Mouse (Mus musculus): ENCODE data around the gene Pld2. TPM values are rescaled to one million over a fixed set of nuclear protein-coding genes. Genes with fewer than 3 reads are reported as not detected.

The Pld2 gene
- polyA plus RNA-seq, 2 experiments = 1.3 to 1.9 TPM

DNA sequence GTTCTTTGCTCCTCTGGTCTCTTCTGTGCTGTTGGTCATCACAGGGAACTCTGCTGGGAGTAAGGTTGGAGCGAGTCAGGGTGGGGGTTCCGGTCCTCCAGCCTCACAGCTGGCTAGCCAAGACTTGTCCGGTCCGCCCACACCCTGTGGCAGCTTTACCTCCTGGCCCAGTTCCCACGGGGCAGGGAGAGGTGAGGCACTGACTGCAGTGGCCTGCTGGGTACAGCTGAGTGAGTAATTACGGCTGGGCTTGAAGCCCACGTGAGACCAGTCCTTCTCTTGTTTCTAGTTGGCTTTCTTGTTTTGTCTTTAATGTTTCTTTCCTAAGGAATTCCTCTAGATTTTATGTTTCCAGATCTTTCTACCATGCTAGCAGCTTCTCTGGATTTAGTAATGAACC is 45.6 kb downstream of the Pld2 start:
- Histone ChIP-seq H3K4me2 (ENCODE audit: low read depth) (no peak overlapping the region), H3K9me3 (ENCODE audit: control insufficient read depth, low read length) (no peaks in the 10 kb centered on the region), H3K9ac (replicated peaks) (no peak overlapping the region), H3K27ac (no peak overlapping the region), H3K36me3 (replicated peaks; ENCODE audit: control insufficient read depth, insufficient read depth, low read depth) (no peaks in the 10 kb centered on the region), H3K27me3 (ENCODE audit: control insufficient read depth, insufficient read depth, low read length) (no peaks in the 10 kb centered on the region), H3K4me3 (ENCODE audit: insufficient read depth in 1 of 2, low read depth in 2 of 2, low read length in 2 of 2) (no peak overlapping the region), H3K4me1 (replicated peaks; ENCODE audit: control insufficient read depth in 2 of 2, insufficient read depth in 2 of 2, low read length in 1 of 2) (peaks cover 0 to 10% of the 10 kb centered on the region in 2 experiments; a peak in 2 of 4 replicates)
- WGBS (ENCODE audit: insufficient replicate concordance) = 67% methylated on average over 7 of the region's 7 CpGs
- ATAC-seq (ENCODE audit: insufficient read depth) (no peak), DNase-seq (ENCODE audit: low read depth in 3 of 3, low spot score in 3 of 3) (no peak)
- TF ChIP-seq CTCF (IDR thresholded peaks at IDR 0.05; ENCODE audit: low read depth) = no peak
- no peak for TF ChIP-seq EP300 (IDR thresholded peaks at IDR 0.05; ENCODE audit: low read depth)

DNA sequence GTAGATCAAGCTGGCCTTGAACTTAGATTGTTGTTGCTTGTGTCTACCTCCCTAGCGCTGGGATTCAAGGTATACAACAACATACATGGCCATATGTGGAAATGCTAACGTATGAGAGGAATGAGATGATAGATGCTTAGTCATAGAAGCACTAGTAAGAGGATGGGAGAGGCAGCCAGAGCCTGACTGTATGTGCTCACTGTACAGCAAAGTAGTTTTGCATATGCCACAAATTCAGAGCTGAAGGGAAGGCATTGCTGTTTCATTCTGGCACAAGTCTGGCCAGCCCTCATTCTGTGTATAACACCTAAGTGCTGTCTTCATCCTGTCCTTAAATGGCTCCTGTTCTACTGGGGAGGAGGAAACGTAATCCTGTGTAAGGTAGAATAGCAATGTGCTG is 46.4 kb downstream of the Pld2 start:
- ATAC-seq (ENCODE audit: insufficient read depth) = no peak
- H3K27me3 ChIP-seq (ENCODE audit: control insufficient read depth, insufficient read depth, low read length) = no peaks in the 10 kb centered on the region
- WGBS (ENCODE audit: insufficient replicate concordance) = 63% methylated on average over 3 of the region's 3 CpGs

DNA sequence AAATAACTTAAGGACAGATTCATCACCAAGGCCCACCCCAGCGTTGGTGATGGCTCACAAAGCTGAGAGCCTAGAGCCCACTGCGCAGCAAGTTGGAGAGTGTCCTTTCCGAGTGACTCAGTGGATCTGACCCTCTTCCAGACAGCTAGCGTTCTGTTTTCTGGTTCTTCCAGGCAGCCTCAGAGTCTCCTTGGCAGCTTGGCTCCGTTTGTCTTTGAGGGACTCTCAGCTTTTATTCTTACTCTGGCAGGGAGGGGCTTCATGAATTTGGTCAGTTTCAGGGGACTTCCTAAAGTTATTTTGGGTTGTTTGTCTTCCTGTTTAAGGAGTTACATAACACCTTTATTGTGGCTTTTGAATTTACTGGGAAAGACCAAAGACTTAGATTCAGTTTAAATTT is 47.1 kb downstream of the Pld2 start:
- Histone ChIP-seq H3K36me3 (replicated peaks; ENCODE audit: control insufficient read depth, insufficient read depth, low read depth) (no peaks in the 10 kb centered on the region), H3K4me1 (replicated peaks; ENCODE audit: control insufficient read depth in 2 of 2, insufficient read depth in 2 of 2, low read length in 1 of 2) (peaks cover 0 to 12% of the 10 kb centered on the region in 2 experiments; a peak in 2 of 4 replicates), H3K4me2 (ENCODE audit: low read depth) (no peak overlapping the region), H3K27me3 (ENCODE audit: control insufficient read depth, insufficient read depth, low read length) (no peaks in the 10 kb centered on the region), H3K4me3 (ENCODE audit: insufficient read depth in 1 of 2, low read depth in 2 of 2, low read length in 2 of 2) (no peak overlapping the region), H3K9me3 (ENCODE audit: control insufficient read depth, low read length) (no peaks in the 10 kb centered on the region), H3K27ac (no peak overlapping the region), H3K9ac (replicated peaks) (no peak overlapping the region)
- WGBS (ENCODE audit: insufficient replicate concordance) = 46% methylated on average over 5 of the region's 5 CpGs
- DNase-seq (ENCODE audit: low read depth in 3 of 3, low spot score in 3 of 3) (no peak), ATAC-seq (ENCODE audit: insufficient read depth) (no peak)
- TF ChIP-seq EP300 (IDR thresholded peaks at IDR 0.05; ENCODE audit: low read depth) (no peak), CTCF (IDR thresholded peaks at IDR 0.05; ENCODE audit: low read depth) (no peak)

More for the DNA sequence above, 46.4 kb downstream of the Pld2 start:
- no peak overlapping the region for H3K27ac ChIP-seq
- no peaks in the 10 kb centered on the region for H3K36me3 ChIP-seq (replicated peaks; ENCODE audit: control insufficient read depth, insufficient read depth, low read depth)
- TF ChIP-seq EP300 (IDR thresholded peaks at IDR 0.05; ENCODE audit: low read depth) (no peak), CTCF (IDR thresholded peaks at IDR 0.05; ENCODE audit: low read depth) (no peak)
- H3K4me1 ChIP-seq (replicated peaks; ENCODE audit: control insufficient read depth in 2 of 2, insufficient read depth in 2 of 2, low read length in 1 of 2) = peaks cover 0 to 10% of the 10 kb centered on the region in 2 experiments; a peak in 2 of 4 replicates
- DNase-seq (ENCODE audit: low read depth in 3 of 3, low spot score in 3 of 3) = no peak
- H3K4me2 ChIP-seq (ENCODE audit: low read depth) = no peak overlapping the region
- no peaks in the 10 kb centered on the region for H3K9me3 ChIP-seq (ENCODE audit: control insufficient read depth, low read length)
- H3K9ac ChIP-seq (replicated peaks) = no peak overlapping the region
- no peak overlapping the region for H3K4me3 ChIP-seq (ENCODE audit: insufficient read depth in 1 of 2, low read depth in 2 of 2, low read length in 2 of 2)

DNA sequence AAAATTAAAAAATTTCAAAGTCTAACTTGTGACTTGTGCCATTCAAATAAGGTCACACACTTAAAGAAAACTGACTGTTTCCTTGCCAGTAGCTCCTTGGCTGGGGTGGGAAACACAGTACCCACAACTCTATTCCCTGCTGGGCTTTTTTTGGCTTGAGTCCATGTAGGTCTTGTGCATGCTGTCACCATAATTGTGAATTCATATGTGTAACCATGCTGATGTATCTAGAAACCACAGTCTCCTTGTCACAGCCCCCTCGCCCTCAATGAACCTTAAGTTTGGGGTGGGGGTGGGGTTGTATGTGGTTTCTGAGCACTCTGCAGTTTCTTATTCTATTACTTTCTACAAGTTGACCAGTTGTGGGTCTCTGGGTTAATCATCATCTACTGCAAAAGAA is 51.9 kb downstream of the Pld2 start:
- ATAC-seq (ENCODE audit: insufficient read depth) (no peak), DNase-seq (ENCODE audit: low read depth in 3 of 3, low spot score in 3 of 3) (no peak)
- TF ChIP-seq CTCF (IDR thresholded peaks at IDR 0.05; ENCODE audit: low read depth) = no peak
- no peak for TF ChIP-seq EP300 (IDR thresholded peaks at IDR 0.05; ENCODE audit: low read depth)
- WGBS (ENCODE audit: insufficient replicate concordance) = 32% methylated on average over 1 of the region's 1 CpGs
- H3K4me3 ChIP-seq (ENCODE audit: insufficient read depth in 1 of 2, low read depth in 2 of 2, low read length in 2 of 2) = no peak overlapping the region
- H3K9ac ChIP-seq (replicated peaks) = no peak overlapping the region
- no peaks in the 10 kb centered on the region for H3K9me3 ChIP-seq (ENCODE audit: control insufficient read depth, low read length)
- H3K27me3 ChIP-seq (ENCODE audit: control insufficient read depth, insufficient read depth, low read length) = no peaks in the 10 kb centered on the region
- peaks cover 0 to 14% of the 10 kb centered on the region in 2 experiments; a peak in 2 of 4 replicates for H3K4me1 ChIP-seq (replicated peaks; ENCODE audit: control insufficient read depth in 2 of 2, insufficient read depth in 2 of 2, low read length in 1 of 2)
- H3K36me3 ChIP-seq (replicated peaks; ENCODE audit: control insufficient read depth, insufficient read depth, low read depth) = no peaks in the 10 kb centered on the region
- H3K27ac ChIP-seq = no peak overlapping the region
- no peak overlapping the region for H3K4me2 ChIP-seq (ENCODE audit: low read depth)

DNA sequence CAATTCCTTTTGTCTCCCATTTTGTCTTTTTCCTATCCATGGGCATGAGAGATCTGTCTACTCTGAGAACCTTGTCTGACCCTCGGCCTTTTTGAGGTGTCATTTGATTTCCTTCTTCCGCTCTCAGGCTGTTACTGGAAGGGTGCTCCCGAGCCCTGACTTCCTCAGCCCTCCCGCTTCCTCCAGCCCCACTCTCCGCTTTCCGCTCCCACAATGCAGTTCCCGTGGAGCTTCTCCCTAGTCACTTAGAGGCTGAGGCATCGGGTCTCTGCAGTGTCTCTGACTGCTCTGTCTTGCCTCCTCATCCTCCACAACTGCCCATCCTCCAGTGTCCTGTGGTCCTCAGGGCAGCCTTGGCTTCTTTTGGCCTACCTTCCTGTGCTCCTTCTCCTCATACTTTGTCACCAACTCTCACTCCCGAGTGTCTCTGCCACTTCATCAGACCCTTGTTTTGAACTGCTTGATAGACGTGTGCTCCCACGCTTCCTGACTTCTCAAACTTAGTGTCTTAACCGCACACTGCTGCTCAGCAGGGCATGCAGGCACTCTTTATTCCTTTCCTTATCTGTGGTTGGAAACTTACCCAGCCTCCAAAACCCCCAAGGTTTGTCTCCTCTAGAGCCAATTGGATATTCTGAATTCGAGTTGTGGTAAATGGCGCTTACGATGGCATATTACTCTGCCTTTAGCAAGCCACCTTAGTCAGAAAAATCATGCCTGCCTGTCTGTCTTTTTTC is 54.6 kb downstream of the Pld2 start:
- Histone ChIP-seq H3K27me3 (ENCODE audit: control insufficient read depth, insufficient read depth, low read length) (no peaks in the 10 kb centered on the region), H3K36me3 (replicated peaks; ENCODE audit: control insufficient read depth, insufficient read depth, low read depth) (no peaks in the 10 kb centered on the region), H3K9ac (replicated peaks) (no peak overlapping the region), H3K4me3 (ENCODE audit: insufficient read depth in 1 of 2, low read depth in 2 of 2, low read length in 2 of 2) (no peak overlapping the region), H3K4me2 (ENCODE audit: low read depth) (no peak overlapping the region), H3K4me1 (replicated peaks; ENCODE audit: control insufficient read depth in 2 of 2, insufficient read depth in 2 of 2, low read length in 1 of 2) (peaks cover 0 to 19% of the 10 kb centered on the region in 2 experiments; a peak in 2 of 4 replicates), H3K9me3 (ENCODE audit: control insufficient read depth, low read length) (no peaks in the 10 kb centered on the region), H3K27ac (no peak overlapping the region)
- 45% methylated on average over 15 of the region's 15 CpGs for WGBS (ENCODE audit: insufficient replicate concordance)
- no peak for DNase-seq (ENCODE audit: low read depth in 3 of 3, low spot score in 3 of 3)
- ATAC-seq (ENCODE audit: insufficient read depth) = no peak
- no peak for TF ChIP-seq CTCF (IDR thresholded peaks at IDR 0.05; ENCODE audit: low read depth)
- no peak for TF ChIP-seq EP300 (IDR thresholded peaks at IDR 0.05; ENCODE audit: low read depth)

Data from liver, embryonic 14.5 days (tissue).